Mouse (Mus musculus) adrenal gland, postnatal 36 days (tissue): ENCODE data around the gene Bicral. TPM values are rescaled to one million over a fixed set of nuclear protein-coding genes. Genes with fewer than 3 reads are reported as not detected.
A peak's percentile ranks its signal among the peaks of the same experiment; 100 is the strongest.

Experiments used
- DNase-seq, 2 experiments: peaks; one replicate each; pipeline ENCODE4 v3.0.0; 2021; ENCODE audit warnings: mixed read lengths in 1 of 2
- long read RNA-seq, 2 experiments: library from polyadenylated mRNA; stranded (forward); transcript quantifications; one replicate each; pipeline ENCODE4 v2.0.0; 2021; ENCODE audit warnings: borderline sequencing depth in 2 of 2
- total RNA-seq, 2 experiments: library from RNA; stranded (reverse); gene quantifications; 2 replicates each; pipeline ENCODE4 v1.2.3; 2021

Gene Bicral
- total RNA-seq = 10 to 100 TPM; 23.0 to 24.3 TPM
- long read RNA-seq, experiment 1, partial matches to known transcripts = 23 of 31 reads
- long read RNA-seq, experiment 1, other reads (novel, unspliced or antisense) = 8 of 31 reads
- long read RNA-seq, experiment 2, partial matches to known transcripts = 0 of 16 reads
- long read RNA-seq, experiment 2, other reads (novel, unspliced or antisense) = 16 of 16 reads

GRCm38 (mm10) chr17:46857903-46858748, at the start of gene Bicral:
TSS of gene Bicral (minus strand) at chr17:46858482.
- DNase-seq = peak; percentile 76 to 85

DNA sequence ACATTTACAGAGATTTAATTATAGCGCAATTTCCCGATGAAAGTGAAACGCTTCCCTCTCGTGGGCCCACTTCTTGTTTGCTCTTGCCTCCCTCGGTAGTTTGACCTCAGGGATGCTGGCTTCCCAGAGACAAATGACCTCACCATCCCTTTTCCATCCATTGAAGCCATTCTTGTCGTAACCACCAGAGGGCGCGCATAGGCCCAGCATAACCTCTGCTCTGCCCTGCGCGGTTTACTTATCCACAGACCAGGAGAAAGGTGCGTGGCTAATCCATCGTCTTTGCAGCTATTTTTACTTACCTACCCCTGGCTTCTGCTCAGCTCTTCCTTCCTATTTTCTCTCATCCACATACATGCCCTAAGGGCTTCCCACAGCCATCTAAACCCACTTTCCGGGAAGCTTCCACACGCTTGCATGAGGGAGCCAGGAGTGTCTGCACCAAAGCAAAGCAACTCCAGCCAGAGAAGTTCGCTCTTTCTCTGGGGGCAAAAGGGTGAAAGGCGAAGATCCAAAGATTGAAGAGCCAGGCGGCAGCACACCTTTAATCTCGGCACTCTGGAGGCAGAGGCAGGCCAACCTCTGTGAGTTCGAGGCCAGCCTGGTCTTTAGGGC, 45.7 kb upstream of the Bicral start:
- peak; percentile 82 to 84 for DNase-seq

DNA sequence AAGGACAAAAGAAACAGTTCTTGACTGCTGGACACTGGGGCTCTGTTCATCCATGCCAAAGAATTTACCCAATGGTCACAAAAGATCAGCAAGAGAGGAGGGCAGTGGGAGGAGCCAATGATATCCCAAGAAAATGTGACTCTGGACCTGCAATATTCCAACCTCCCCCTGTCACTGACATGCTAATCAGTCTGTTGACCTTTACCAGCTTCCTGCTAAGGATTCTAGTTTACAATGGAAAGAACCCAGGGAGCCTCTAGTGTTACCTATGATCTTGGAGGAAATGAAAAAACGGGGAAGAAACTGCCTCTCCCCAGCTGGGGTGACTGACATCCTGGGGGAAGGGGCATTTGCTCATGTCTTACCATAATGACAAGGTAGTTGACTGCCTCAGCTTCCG, 42.7 kb upstream of the Bicral start:
- no peak for DNase-seq

- no peak for DNase-seq
These were observed 39.1 kb upstream of the Bicral start for GRCm38 (mm10) chr17:46897221-46897950.

DNA sequence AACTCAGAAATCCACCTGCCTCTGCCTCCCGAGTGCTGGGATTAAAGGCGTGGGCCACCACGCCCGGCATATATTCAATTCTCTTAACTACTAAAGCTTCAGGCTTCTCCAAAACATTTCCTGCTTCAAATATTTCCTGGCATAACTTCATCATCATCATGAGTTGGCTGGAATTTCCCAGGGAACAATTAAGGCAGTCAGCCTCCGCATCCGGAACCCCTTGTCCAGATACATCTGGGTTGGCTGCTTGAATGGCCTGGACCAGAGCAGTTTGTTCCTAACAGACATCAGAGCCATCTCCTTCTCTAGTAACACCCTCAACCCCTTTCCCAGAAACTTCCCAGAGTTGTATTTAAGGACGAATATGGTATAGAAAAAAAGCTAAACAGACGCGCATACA, 37.1 kb upstream of the Bicral start:
- no peak for DNase-seq

GRCm38 (mm10) chr17:46890843-46891594, 32.7 kb upstream of the Bicral start:
- peak; percentile 43 to 57 for DNase-seq

DNA sequence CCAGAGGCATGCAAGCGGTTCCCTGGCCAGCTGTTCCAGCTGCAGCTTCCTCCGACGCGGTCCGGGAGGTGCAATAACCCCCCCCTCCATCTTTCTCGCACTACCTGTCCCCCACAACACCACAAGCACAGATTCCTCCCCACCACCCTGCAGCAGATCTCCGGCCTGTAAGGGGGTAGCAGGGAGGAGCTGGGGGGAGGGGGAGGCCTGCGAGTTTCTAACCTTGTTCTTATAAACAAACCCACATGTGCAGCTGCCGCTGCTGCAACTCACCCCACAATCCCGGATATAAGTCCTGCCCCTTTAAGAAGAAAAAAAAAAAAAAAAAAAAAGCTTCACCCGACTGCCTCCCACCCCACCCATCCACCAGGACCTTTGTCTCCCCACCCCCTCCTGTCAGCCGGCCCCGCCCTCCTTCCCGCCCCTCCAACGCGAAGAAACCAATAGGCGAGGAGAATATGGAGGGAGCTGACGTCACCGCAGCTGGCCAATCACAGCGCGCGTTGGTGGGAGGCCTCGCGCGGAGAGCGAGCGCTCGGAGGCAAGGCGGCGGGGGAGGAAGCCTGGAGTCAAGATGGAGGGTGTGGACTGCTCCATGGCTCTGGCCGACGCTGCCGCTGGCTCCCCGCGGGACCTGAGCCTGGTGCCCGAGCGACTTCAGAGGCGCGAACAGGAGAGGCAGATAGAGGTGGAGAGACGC, 32.0 kb upstream of the Bicral start, which contains the start of gene Tbcc:
Gene Tbcc, plus strand, starts transcription at position 569 of the 700 bp plus-strand sequence.
- DNase-seq = peak; percentile 98

GRCm38 (mm10) chr17:46889450-46890084, 31.3 kb upstream of the Bicral start:
- DNase-seq = peak; percentile 88 to 91

- peak; percentile 48 to 66 for DNase-seq
These were observed 30.4 kb upstream of the Bicral start for GRCm38 (mm10) chr17:46888511-46889212.

- DNase-seq = no peak
These were observed 27.8 kb upstream of the Bicral start for GRCm38 (mm10) chr17:46885910-46886643.

DNA sequence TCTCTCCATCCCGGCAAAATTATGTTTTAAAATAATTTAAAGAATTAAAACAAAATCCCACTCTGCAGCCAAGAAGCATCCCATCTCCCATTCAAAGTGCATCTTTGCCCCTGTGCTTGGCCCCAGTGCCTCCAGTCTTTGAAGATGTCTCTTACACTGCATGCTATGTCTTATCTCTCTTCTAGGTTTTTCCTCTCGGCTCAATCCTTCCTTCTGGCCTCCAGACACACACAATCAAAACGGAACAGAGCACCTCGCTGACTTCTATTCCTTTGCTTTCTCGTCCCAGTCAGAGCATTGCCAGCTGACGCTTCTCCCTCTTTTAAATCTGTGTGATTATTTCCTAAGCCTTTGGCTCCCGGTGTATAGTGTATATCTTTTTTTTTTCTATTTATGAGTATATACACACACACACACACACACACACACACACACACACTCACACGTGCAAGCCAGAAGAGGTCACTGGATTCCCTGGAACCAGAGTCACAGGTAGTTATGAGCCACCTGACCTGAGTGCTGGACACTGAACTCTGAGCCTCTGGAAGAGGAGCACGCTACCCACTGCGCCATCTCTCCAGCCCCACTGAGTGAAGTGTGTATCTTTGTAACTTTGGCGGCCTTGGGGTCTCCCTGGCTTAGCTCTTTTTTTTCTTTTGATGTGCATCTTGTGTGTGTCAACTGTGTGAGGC, 27.1 kb upstream of the Bicral start:
- no peak for DNase-seq

- DNase-seq = no peak
These were observed 26.5 kb upstream of the Bicral start for GRCm38 (mm10) chr17:46884766-46885165.

DNA sequence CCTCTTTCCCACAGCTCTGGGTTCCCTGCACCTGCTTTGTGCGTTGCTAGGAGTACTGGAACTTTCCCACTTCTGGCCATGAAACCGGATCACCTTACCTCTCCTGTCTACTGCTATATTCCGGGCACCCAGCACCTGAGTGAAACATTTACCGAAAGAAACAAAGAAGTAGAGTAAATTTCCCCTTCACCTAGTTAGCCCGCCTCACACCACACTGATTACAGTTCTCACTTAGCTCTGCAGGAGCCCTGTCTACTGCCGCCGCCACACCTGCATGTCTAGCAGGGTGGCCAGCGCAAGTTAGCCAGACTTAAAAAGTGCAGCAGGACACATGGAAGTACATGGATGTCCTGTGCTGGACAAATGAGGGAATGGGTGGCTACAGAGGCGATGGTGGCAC, 24.8 kb upstream of the Bicral start:
- no peak for DNase-seq

GRCm38 (mm10) chr17:46881728-46882127, 23.4 kb upstream of the Bicral start:
- DNase-seq = no peak

DNA sequence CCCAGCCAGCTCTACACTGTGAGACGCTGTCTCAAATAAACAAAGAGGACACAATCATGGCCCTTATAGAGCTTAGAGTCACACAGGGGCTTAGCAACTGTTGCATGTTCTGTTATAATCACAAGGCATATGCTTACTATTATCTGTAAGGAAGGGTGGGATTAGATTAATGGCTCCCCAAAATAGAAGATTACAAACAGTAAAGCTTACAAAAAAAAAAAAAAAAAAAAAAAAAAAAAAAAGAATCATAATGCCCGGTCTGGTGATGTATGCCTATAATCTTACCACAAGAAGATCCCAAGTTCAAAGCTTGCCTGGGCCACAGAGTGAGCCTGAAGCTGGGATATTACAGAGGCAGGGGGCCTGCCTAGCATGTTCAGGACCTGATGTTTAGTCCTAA, 22.0 kb upstream of the Bicral start:
- DNase-seq = no peak

GRCm38 (mm10) chr17:46879841-46880311, 21.6 kb upstream of the Bicral start:
- DNase-seq = peak; percentile 35 to 46

GRCm38 (mm10) chr17:46877061-46877460, 18.8 kb upstream of the Bicral start:
- no peak for DNase-seq

- DNase-seq = peak in 1 of 2 experiments; percentile 20
These were observed 18.2 kb upstream of the Bicral start for GRCm38 (mm10) chr17:46876371-46876950.
